Mouse (Mus musculus): ENCODE results near the gene Kcnj14. TPM values are rescaled to one million over a fixed set of nuclear protein-coding genes. Genes with fewer than 3 reads are reported as not detected.

The Kcnj14 gene
- polyA plus RNA-seq, 1 experiment from 2014 or later = 0.98 TPM

GRCm38 (mm10) chr7:45793240-45793639, 31.3 kb downstream of the Kcnj14 start:
- WGBS = 82% methylated on average over 24 of the region's 24 CpGs

GRCm38 (mm10) chr7:45791756-45792490, 32.7 kb downstream of the Kcnj14 start:
- 78% methylated on average over 17 of the region's 17 CpGs for WGBS
- H3K4me2 ChIP-seq (ENCODE audit: low read depth, low read length) = no peak overlapping the region
- H3K27me3 ChIP-seq (ENCODE audit: control insufficient read depth, insufficient read depth, low read length) = no peaks in the 10 kb centered on the region
- H3K27ac ChIP-seq (ENCODE audit: low read length) = no peak overlapping the region
- no peak overlapping the region for H3K4me3 ChIP-seq (replicated peaks; ENCODE audit: low read length)
- H3K9ac ChIP-seq (ENCODE audit: low read length) = no peak overlapping the region
- no peaks in the 10 kb centered on the region for H3K4me1 ChIP-seq (ENCODE audit: control insufficient read depth, insufficient read depth, low read length)
- ATAC-seq (ENCODE audit: insufficient read depth, low FRiP score) = no peak
- H3K36me3 ChIP-seq (ENCODE audit: control insufficient read depth, insufficient read depth, low read length) = 0 out of 2 replicates have a peak, but pooled peaks cover 4% of the 10 kb centered on the region
- H3K9me3 ChIP-seq (replicated peaks; ENCODE audit: control insufficient read depth, low read length) = no peaks in the 10 kb centered on the region

More at GRCm38 (mm10) chr7:45793240-45793639, 31.3 kb downstream of the Kcnj14 start:
- Histone ChIP-seq H3K4me1 (ENCODE audit: control insufficient read depth, insufficient read depth, low read length) (peaks cover 11% of the 10 kb centered on the region; the same call in 1 of the 2 replicates), H3K27ac (ENCODE audit: low read length) (no peak overlapping the region), H3K9me3 (replicated peaks; ENCODE audit: control insufficient read depth, low read length) (no peaks in the 10 kb centered on the region), H3K4me3 (replicated peaks; ENCODE audit: low read length) (no peak overlapping the region), H3K9ac (ENCODE audit: low read length) (no peak overlapping the region), H3K36me3 (ENCODE audit: control insufficient read depth, insufficient read depth, low read length) (0 out of 2 replicates have a peak, but pooled peaks cover 4% of the 10 kb centered on the region), H3K4me2 (ENCODE audit: low read depth, low read length) (no peak overlapping the region), H3K27me3 (ENCODE audit: control insufficient read depth, insufficient read depth, low read length) (peaks cover 10% of the 10 kb centered on the region)
- ATAC-seq (ENCODE audit: insufficient read depth, low FRiP score) = no peak

DNA sequence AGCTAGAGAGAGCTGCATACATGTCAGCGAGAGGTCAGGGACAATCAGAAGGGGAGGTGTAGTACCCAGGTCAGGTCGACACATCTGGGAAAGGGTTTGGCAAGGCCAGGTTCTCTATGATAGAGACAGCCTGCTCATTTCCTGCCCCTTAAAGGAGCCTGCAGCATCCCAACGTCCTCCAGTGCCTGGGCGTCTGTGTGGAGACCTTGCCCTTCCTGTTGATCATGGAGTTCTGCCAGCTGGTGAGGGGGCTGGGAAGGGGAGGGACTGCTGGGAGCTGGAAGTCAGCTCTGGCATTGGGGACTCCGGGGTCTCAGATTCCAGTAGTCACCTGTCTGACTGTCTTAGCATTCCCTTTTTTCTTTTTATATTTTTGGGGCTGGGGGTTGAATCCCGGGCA, 33.9 kb downstream of the Kcnj14 start:
- no peak overlapping the region for H3K4me2 ChIP-seq (ENCODE audit: low read depth, low read length)
- ATAC-seq (ENCODE audit: insufficient read depth, low FRiP score) = no peak
- peaks cover 1% of the 10 kb centered on the region; the same call in 1 of the 2 replicates for H3K4me1 ChIP-seq (ENCODE audit: control insufficient read depth, insufficient read depth, low read length)
- H3K9me3 ChIP-seq (replicated peaks; ENCODE audit: control insufficient read depth, low read length) = no peaks in the 10 kb centered on the region
- 52% methylated on average over 6 of the region's 6 CpGs for WGBS
- 0 out of 2 replicates have a peak, but pooled peaks cover 4% of the 10 kb centered on the region for H3K36me3 ChIP-seq (ENCODE audit: control insufficient read depth, insufficient read depth, low read length)
- no peak overlapping the region for H3K27ac ChIP-seq (ENCODE audit: low read length)
- no peak overlapping the region for H3K4me3 ChIP-seq (replicated peaks; ENCODE audit: low read length)
- no peaks in the 10 kb centered on the region for H3K27me3 ChIP-seq (ENCODE audit: control insufficient read depth, insufficient read depth, low read length)
- no peak overlapping the region for H3K9ac ChIP-seq (ENCODE audit: low read length)

- H3K4me3 ChIP-seq (replicated peaks; ENCODE audit: low read length) = no peak overlapping the region
- H3K27ac ChIP-seq (ENCODE audit: low read length) = no peak overlapping the region
- H3K4me1 ChIP-seq (ENCODE audit: control insufficient read depth, insufficient read depth, low read length) = peaks cover 22% of the 10 kb centered on the region
- 0 out of 2 replicates have a peak, but pooled peaks cover 4% of the 10 kb centered on the region for H3K36me3 ChIP-seq (ENCODE audit: control insufficient read depth, insufficient read depth, low read length)
- H3K4me2 ChIP-seq (ENCODE audit: low read depth, low read length) = no peak overlapping the region
- no peaks in the 10 kb centered on the region; the same call in 1 of the 2 replicates for H3K27me3 ChIP-seq (ENCODE audit: control insufficient read depth, insufficient read depth, low read length)
- no peak for ATAC-seq (ENCODE audit: insufficient read depth, low FRiP score)
- no peak overlapping the region for H3K9ac ChIP-seq (ENCODE audit: low read length)
- 80% methylated on average over 22 of the region's 22 CpGs for WGBS
- no peaks in the 10 kb centered on the region for H3K9me3 ChIP-seq (replicated peaks; ENCODE audit: control insufficient read depth, low read length)
Observed at GRCm38 (mm10) chr7:45787642-45788041, 36.9 kb downstream of the Kcnj14 start.

DNA sequence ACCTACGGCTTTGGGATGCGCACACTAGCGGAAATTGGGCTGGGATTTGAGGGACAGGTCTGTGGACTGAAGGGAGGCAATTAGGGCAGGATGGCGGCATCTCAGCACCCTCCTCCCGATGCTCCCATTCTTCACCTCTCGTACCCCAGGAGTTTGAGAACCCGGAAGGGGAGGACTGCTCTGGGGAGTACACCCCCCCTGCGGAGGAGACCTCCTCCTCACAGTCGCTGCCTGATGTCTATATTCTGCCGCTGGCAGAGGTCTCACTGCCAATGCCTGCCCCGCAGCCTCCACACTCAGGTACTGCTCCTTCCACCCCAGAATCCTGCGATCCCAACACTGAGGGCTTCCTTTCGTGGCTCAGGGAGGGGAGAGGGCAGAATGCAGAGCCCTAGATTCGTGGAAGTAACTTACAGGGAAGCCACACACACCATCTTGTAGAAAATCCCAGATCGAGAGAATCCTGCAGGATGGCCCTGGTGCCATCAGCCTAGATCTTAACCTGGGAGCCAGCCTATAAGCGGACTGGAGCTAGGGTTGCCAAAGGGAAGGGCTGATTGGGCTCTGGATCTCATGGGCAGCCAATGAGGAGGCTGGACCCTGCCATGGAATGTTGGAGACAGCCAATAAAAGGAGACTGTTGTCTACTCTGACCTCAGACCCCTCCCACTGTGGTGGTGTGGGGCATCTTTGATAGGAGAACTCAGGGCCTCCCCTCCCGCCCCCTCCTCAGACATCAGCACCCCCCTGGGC, 37.7 kb downstream of the Kcnj14 start:
- WGBS = 12% methylated on average over 17 of the region's 17 CpGs
- H3K9ac ChIP-seq (ENCODE audit: low read length) = no peak overlapping the region; the same call in 1 of the 2 replicates
- H3K27ac ChIP-seq (ENCODE audit: low read length) = no peak overlapping the region
- 0 out of 2 replicates have a peak, but pooled peaks cover 4% of the 10 kb centered on the region for H3K36me3 ChIP-seq (ENCODE audit: control insufficient read depth, insufficient read depth, low read length)
- H3K27me3 ChIP-seq (ENCODE audit: control insufficient read depth, insufficient read depth, low read length) = peaks cover 7% of the 10 kb centered on the region; the same call in 1 of the 2 replicates
- peak; percentile 21; the same call in 1 of the 2 replicates for ATAC-seq (ENCODE audit: insufficient read depth, low FRiP score)
- peak overlapping the region; percentile 78 for H3K4me2 ChIP-seq (ENCODE audit: low read depth, low read length)
- H3K9me3 ChIP-seq (replicated peaks; ENCODE audit: control insufficient read depth, low read length) = no peaks in the 10 kb centered on the region
- peaks cover 22% of the 10 kb centered on the region for H3K4me1 ChIP-seq (ENCODE audit: control insufficient read depth, insufficient read depth, low read length)
- peak overlapping the region; percentile 52 for H3K4me3 ChIP-seq (replicated peaks; ENCODE audit: low read length)

DNA sequence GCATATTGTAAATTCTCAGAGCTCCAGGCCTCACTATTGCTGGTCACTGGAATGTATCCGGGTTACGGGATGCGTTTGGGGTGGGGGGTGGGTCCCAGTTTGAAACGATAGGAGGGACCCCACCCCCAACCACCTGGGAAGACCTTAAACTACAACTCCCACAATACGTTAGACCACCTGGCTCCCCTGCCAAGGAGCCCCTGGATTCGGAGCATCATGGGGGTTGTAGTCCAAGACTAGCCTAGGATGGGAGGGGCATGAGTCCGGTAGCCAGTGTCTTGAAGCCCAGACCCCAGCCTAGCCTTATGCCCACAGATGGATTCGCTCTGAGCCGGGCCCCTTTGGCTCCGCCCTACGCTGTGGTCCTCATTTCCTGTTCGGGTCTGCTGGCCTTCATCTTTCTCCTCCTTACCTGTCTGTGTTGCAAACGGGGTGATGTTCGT, 38.4 kb downstream of the Kcnj14 start:
- Histone ChIP-seq H3K9me3 (replicated peaks; ENCODE audit: control insufficient read depth, low read length) (no peaks in the 10 kb centered on the region), H3K4me1 (ENCODE audit: control insufficient read depth, insufficient read depth, low read length) (peaks cover 22% of the 10 kb centered on the region), H3K27me3 (ENCODE audit: control insufficient read depth, insufficient read depth, low read length) (peaks cover 7% of the 10 kb centered on the region; the same call in 1 of the 2 replicates), H3K4me3 (replicated peaks; ENCODE audit: low read length) (peak overlapping the region; percentile 52), H3K36me3 (ENCODE audit: control insufficient read depth, insufficient read depth, low read length) (0 out of 2 replicates have a peak, but pooled peaks cover 4% of the 10 kb centered on the region), H3K9ac (ENCODE audit: low read length) (no peak overlapping the region), H3K27ac (ENCODE audit: low read length) (no peak overlapping the region), H3K4me2 (ENCODE audit: low read depth, low read length) (peak overlapping the region; percentile 78)
- WGBS = 1% methylated on average over 14 of the region's 14 CpGs
- ATAC-seq (ENCODE audit: insufficient read depth, low FRiP score) = peak; percentile 32; the same call in 1 of the 2 replicates

DNA sequence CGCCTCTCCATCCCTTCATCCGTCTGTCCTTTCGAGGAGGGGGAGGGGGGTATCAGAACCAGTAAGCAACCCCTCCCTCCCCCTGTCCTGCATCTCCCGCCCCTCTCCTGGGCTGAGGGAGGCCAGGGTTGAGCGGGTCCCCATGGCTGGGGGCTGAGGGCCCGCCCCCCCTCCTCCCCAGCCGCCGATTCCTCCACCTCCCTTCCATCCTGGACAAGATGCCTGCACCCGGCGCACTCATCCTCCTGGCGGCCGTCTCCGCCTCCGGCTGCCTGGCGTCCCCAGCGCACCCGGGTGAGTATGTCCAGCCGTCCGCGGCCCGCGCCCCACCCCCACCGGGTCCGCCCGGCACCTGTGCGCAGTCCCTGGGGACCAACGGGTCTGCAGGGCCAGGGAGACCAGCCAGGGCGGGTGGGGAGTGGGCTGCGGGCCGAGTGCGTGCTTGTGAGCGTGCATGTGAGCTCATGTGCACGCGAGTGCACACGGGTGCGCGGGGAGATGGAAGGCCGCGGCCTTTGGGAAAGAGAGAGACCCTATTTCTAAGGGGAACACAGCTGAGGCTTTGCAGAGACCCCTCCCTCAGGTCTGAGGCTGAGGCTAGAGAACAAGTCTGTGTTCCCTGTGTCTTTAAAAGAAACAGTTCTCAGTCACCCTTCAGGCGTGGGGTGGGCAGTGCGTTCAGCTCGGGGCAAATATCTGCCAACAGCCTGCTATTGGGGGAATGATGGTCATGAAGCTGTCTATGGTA, 39.0 kb downstream of the Kcnj14 start:
- Histone ChIP-seq H3K4me2 (ENCODE audit: low read depth, low read length) (peak overlapping the region; percentile 78), H3K27ac (ENCODE audit: low read length) (no peak overlapping the region), H3K4me3 (replicated peaks; ENCODE audit: low read length) (peak overlapping the region; percentile 52), H3K4me1 (ENCODE audit: control insufficient read depth, insufficient read depth, low read length) (peaks cover 22% of the 10 kb centered on the region), H3K9ac (ENCODE audit: low read length) (peak overlapping the region; percentile 69), H3K27me3 (ENCODE audit: control insufficient read depth, insufficient read depth, low read length) (peaks cover 7% of the 10 kb centered on the region; the same call in 1 of the 2 replicates), H3K36me3 (ENCODE audit: control insufficient read depth, insufficient read depth, low read length) (0 out of 2 replicates have a peak, but pooled peaks cover 4% of the 10 kb centered on the region), H3K9me3 (replicated peaks; ENCODE audit: control insufficient read depth, low read length) (no peaks in the 10 kb centered on the region)
- WGBS = under 1% methylated on average over 40 of the region's 42 CpGs
- ATAC-seq (ENCODE audit: insufficient read depth, low FRiP score) = peak; percentile 12

DNA sequence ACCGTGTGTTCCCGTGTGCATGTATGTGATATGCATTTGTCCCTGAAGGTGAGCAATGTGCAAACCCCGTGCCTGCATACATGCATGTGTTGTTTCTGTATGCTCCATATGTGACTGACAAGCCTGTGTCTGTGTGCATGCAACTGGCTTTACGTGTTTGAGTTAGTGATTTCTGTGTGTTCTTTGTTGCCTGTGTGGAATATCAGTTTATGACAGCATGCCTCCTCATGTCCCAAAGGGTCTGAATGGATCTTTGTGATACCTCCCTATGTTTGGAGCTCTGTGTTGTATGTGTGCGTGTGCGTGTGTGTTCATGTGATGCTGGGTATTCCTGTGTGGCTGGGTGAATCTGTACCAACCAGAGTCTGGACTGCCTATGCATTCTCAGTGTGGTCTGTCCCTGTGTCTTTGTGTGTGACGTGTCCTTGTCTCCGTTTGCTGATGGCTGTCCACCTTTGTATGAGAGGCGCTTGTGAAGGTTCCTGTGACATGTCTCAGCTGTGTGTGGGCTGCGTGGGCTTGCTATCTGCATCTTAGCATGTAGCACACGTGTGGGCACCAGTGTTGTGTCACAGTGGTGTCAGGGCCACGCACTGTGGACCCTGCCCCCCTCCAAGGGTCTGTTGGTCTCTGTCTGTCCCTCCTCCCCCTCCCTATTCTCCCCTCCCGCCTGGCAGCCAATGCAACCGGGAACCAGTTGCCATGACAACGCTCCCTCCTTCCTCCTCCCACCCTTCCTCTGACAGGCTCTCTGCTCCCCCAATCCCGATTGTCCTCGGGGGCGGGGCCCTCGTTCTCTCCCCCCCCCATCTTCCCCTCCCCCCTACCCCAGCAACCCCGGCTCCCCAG, 39.8 kb downstream of the Kcnj14 start, which contains the start of gene Sult2b1:
TSS of gene Sult2b1 (minus strand) at position 146 of the 849 bp plus-strand sequence.
- Histone ChIP-seq H3K9ac (ENCODE audit: low read length) (peak within 1 kb of the TSS; percentile 83), H3K4me3 (replicated peaks; ENCODE audit: low read length) (peak within 1 kb of the TSS; percentile 67), H3K27ac (ENCODE audit: low read length) (no peak within 1 kb of the TSS; the same call in 1 of the 2 replicates), H3K9me3 (replicated peaks; ENCODE audit: control insufficient read depth, low read length) (no peaks in the 10 kb centered on the region), H3K4me1 (ENCODE audit: control insufficient read depth, insufficient read depth, low read length) (peaks cover 22% of the 10 kb centered on the region), H3K4me2 (ENCODE audit: low read depth, low read length) (peak within 1 kb of the TSS; percentile 89), H3K36me3 (ENCODE audit: control insufficient read depth, insufficient read depth, low read length) (0 out of 2 replicates have a peak, but pooled peaks cover 4% of the 10 kb centered on the region), H3K27me3 (ENCODE audit: control insufficient read depth, insufficient read depth, low read length) (peaks cover 7% of the 10 kb centered on the region; the same call in 1 of the 2 replicates)
- ATAC-seq (ENCODE audit: insufficient read depth, low FRiP score) = peak; percentile 22
- WGBS = 20% methylated on average over 20 of the region's 20 CpGs

All from stomach, embryonic 16.5 days (tissue).